Mouse (Mus musculus) erythroblast, embryonic 14.5 days (primary cell): ENCODE results near the gene Catspere2.

Source experiments
- GATA1 ChIP-seq: IDR thresholded peaks from 2 replicates; pipeline ENCODE4 v1.6.1; 2012; ENCODE audit warnings: low read length, inconsistent platforms, mixed read lengths
- TAL1 ChIP-seq: IDR thresholded peaks from 3 replicates; pipeline ENCODE4 v1.6.1; 2012; ENCODE audit warnings: low read length, inconsistent platforms, mixed read lengths

DNA sequence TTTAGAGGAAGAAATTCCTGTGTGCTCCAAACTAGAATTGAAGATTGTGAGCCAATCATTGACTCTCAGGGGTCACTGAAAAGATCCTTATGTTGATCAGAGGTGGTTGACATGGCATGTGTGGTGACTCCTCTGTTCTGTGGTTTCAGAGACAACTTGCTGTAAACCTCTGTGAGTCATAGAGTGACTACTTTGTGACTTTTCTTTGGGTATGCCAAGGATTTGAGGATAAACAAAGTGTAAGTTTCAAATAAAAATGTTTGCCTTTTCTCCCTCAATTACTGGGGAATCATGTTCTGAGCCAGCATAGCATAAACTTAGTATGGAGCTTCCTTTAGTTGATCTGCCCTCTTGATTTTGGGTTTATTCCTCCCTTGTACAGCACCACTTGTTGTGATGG lies 235.1 kb downstream of the Catspere2 start:
- TF ChIP-seq GATA1 = no peak
- no peak for TF ChIP-seq TAL1
